Mouse (Mus musculus) MEL (cell line): ENCODE measurements at regions not wholly inside any gene's neighbourhood (a gene's known extent, or its start where the extent isn't known, plus 50 kb on each side); places are given as distances from the start of the nearest gene placed in this dataset.

Experiments
- DNase-seq: peaks from one replicate; pipeline ENCODE4 v3.0.0; 2011; ENCODE audit warnings: low read depth, low spot score
- H3K27ac ChIP-seq: 2 replicates; pipeline ENCODE4 v1.5.1; 2012; ENCODE audit warnings: low read depth, mild to moderate bottlenecking, control low read depth, low read length, moderate library complexity; ENCODE audit not compliant: control insufficient read depth
- H3K27me3 ChIP-seq, 2 experiments: fragments of 150-350 bp in 1 of 2; sonication (generic) in 1 of 2; 2 replicates each; pipeline ENCODE4 v1.6.1; 2012; ENCODE audit warnings: low read length in 2 of 2, mild to moderate bottlenecking in 2 of 2, improper control_type of control experiment in 1 of 2, moderate library complexity in 1 of 2; ENCODE audit not compliant: insufficient read depth in 2 of 2, control insufficient read depth in 1 of 2
- H3K36me3 ChIP-seq, 2 experiments: 2 replicates each; pipeline ENCODE4 v1.6.1; 2012 to 2014; ENCODE audit warnings: low read length in 2 of 2, improper control_type of control experiment in 1 of 2, inconsistent platforms in 1 of 2, mild to moderate bottlenecking in 1 of 2; ENCODE audit not compliant: insufficient read depth in 2 of 2, control insufficient read depth in 1 of 2
- H3K4me1 ChIP-seq, 2 experiments: fragments of 150-350 bp in 1 of 2; sonication (generic) in 1 of 2; 2 replicates each; pipeline ENCODE4 v1.6.1; 2012; ENCODE audit warnings: low read length in 2 of 2, improper control_type of control experiment in 1 of 2, mild to moderate bottlenecking in 1 of 2; ENCODE audit not compliant: insufficient read depth in 2 of 2, control insufficient read depth in 1 of 2
- H3K4me3 ChIP-seq, 2 experiments: fragments of 150-350 bp in 1 of 2; sonication (generic) in 1 of 2; 2 replicates each; pipeline ENCODE4 v1.5.1; 2012; ENCODE audit warnings: low read depth in 2 of 2, low read length in 2 of 2, mild to moderate bottlenecking in 2 of 2, moderate library complexity in 2 of 2, control low read depth in 1 of 2, improper control_type of control experiment in 1 of 2; ENCODE audit not compliant: control insufficient read depth in 1 of 2, insufficient read depth in 1 of 2
- H3K79me2 ChIP-seq: 2 replicates; pipeline ENCODE4 v1.6.1; 2012; ENCODE audit warnings: mild to moderate bottlenecking, low read length, moderate library complexity; ENCODE audit not compliant: control insufficient read depth, poor library complexity, insufficient read depth
- H3K9ac ChIP-seq: 2 replicates; pipeline ENCODE4 v1.6.1; 2012; ENCODE audit warnings: low read depth, mild to moderate bottlenecking, control low read depth, low read length, moderate library complexity; ENCODE audit not compliant: control insufficient read depth, poor library complexity, severe bottlenecking
- H3K9me3 ChIP-seq: fragments of 150-350 bp; sonication (generic); replicated peaks from 2 replicates; pipeline ENCODE4 v1.6.1; 2012; ENCODE audit warnings: mild to moderate bottlenecking, low read length, improper control_type of control experiment, moderate library complexity; ENCODE audit not compliant: insufficient read depth
- CHD1 ChIP-seq: IDR thresholded peaks from 2 replicates; pipeline ENCODE4 v1.6.1; 2012; ENCODE audit warnings: low read depth, mild to moderate bottlenecking, inconsistent platforms, low read length, improper control_type of control experiment
- CHD2 ChIP-seq: IDR thresholded peaks from 2 replicates; pipeline ENCODE4 v1.6.1; 2011; ENCODE audit warnings: low read length, improper control_type of control experiment
- CTCF ChIP-seq, 3 experiments: IDR thresholded peaks in 2 of 3; conservative IDR thresholded peaks in 1 of 3; 2 replicates each; pipeline ENCODE4 v1.5.1; 2011 to 2012; ENCODE audit warnings: low read length in 3 of 3, low read depth in 2 of 3, mild to moderate bottlenecking in 2 of 3, improper control_type of control experiment in 1 of 3, inconsistent platforms in 1 of 3, mixed read lengths in 1 of 3, moderate library complexity in 1 of 3; ENCODE audit not compliant: control insufficient read depth in 1 of 3, insufficient read depth in 1 of 3, poor library complexity in 1 of 3, severe bottlenecking in 1 of 3
- E2F4 ChIP-seq: IDR thresholded peaks from 2 replicates; pipeline ENCODE4 v1.6.1; 2011; ENCODE audit warnings: low read depth, low read length, improper control_type of control experiment, borderline replicate concordance
- EP300 ChIP-seq, 2 experiments: IDR thresholded peaks; 2 replicates each; pipeline ENCODE4 v1.6.1; 2011; ENCODE audit warnings: improper control_type of control experiment in 2 of 2, low read length in 2 of 2, low read depth in 1 of 2, mild to moderate bottlenecking in 1 of 2
- ETS1 ChIP-seq: IDR thresholded peaks from 2 replicates; pipeline ENCODE4 v1.6.1; 2012; ENCODE audit warnings: low read depth, mild to moderate bottlenecking, inconsistent platforms, low read length, improper control_type of control experiment, moderate library complexity
- GATA1 ChIP-seq: IDR thresholded peaks from 2 replicates; pipeline ENCODE4 v1.6.1; 2011; ENCODE audit warnings: low read depth, low read length, improper control_type of control experiment
- JUND ChIP-seq: IDR thresholded peaks from 2 replicates; pipeline ENCODE4 v1.6.1; 2011; ENCODE audit warnings: low read depth, mild to moderate bottlenecking, improper control_type of control experiment, low read length
- MAFK ChIP-seq: IDR thresholded peaks from 2 replicates; pipeline ENCODE4 v1.6.1; 2011; ENCODE audit warnings: low read depth, mild to moderate bottlenecking, low read length, improper control_type of control experiment, borderline replicate concordance
- MAZ ChIP-seq: IDR thresholded peaks from 2 replicates; pipeline ENCODE4 v1.6.1; 2012; ENCODE audit warnings: low read depth, mild to moderate bottlenecking, inconsistent platforms, low read length, improper control_type of control experiment
- MEF2A ChIP-seq: IDR thresholded peaks from 2 replicates; pipeline ENCODE4 v1.6.1; 2014; ENCODE audit warnings: low read depth, mild to moderate bottlenecking, inconsistent platforms, low read length, improper control_type of control experiment; ENCODE audit not compliant: poor library complexity, insufficient replicate concordance, severe bottlenecking; ENCODE audit errors: extremely low read depth
- MXI1 ChIP-seq: IDR thresholded peaks from 2 replicates; pipeline ENCODE4 v1.6.1; 2011; ENCODE audit warnings: mild to moderate bottlenecking, low read depth, low read length, improper control_type of control experiment
- MYB ChIP-seq: IDR thresholded peaks from 2 replicates; pipeline ENCODE4 v1.6.1; 2011; ENCODE audit warnings: mild to moderate bottlenecking, low read depth, low read length, improper control_type of control experiment
- NELFE ChIP-seq: IDR thresholded peaks from 2 replicates; pipeline ENCODE4 v1.6.1; 2011; ENCODE audit warnings: low read depth, low read length, improper control_type of control experiment
- POLR2AphosphoS2 ChIP-seq: IDR thresholded peaks from 2 replicates; pipeline ENCODE4 v1.6.1; 2011; ENCODE audit warnings: low read length, improper control_type of control experiment
- POLR2AphosphoS5 ChIP-seq: IDR thresholded peaks from 2 replicates; pipeline ENCODE4 v1.6.1; 2012; ENCODE audit warnings: low read depth, borderline replicate concordance, mild to moderate bottlenecking, inconsistent platforms, low read length, moderate library complexity, mixed read lengths
- RAD21 ChIP-seq: IDR thresholded peaks from 2 replicates; pipeline ENCODE4 v1.6.1; 2011; ENCODE audit warnings: mild to moderate bottlenecking, low read depth, low read length, improper control_type of control experiment
- SIN3A ChIP-seq: IDR thresholded peaks from 2 replicates; pipeline ENCODE4 v1.6.1; 2012; ENCODE audit warnings: low read length, improper control_type of control experiment, inconsistent platforms
- SMC3 ChIP-seq: IDR thresholded peaks from 2 replicates; pipeline ENCODE4 v1.6.1; 2011; ENCODE audit warnings: low read depth, low read length, improper control_type of control experiment
- TCF12 ChIP-seq: IDR thresholded peaks from 2 replicates; pipeline ENCODE4 v1.6.1; 2014; ENCODE audit warnings: low read depth, mild to moderate bottlenecking, inconsistent platforms, low read length, improper control_type of control experiment, moderate library complexity
- ZNF384 ChIP-seq: IDR thresholded peaks from 2 replicates; pipeline ENCODE4 v1.6.1; 2012; ENCODE audit warnings: low read depth, mild to moderate bottlenecking, inconsistent platforms, low read length, improper control_type of control experiment

- H3K9ac ChIP-seq = no peak overlapping the region
- no peak for DNase-seq
- H3K36me3 ChIP-seq = no peaks in the 10 kb centered on the region
- H3K4me3 ChIP-seq = no peak overlapping the region
- H3K27ac ChIP-seq = no peak overlapping the region
- no peaks in the 10 kb centered on the region for H3K79me2 ChIP-seq
- H3K9me3 ChIP-seq = no peaks in the 10 kb centered on the region
- no peak for TF ChIP-seq SIN3A
- no peak for TF ChIP-seq E2F4
- no peak for TF ChIP-seq MYB
- TF ChIP-seq GATA1 = no peak
- TF ChIP-seq RAD21 = no peak
- no peak for TF ChIP-seq CTCF (IDR thresholded peaks at IDR 0.05 in 2 of 3, conservative IDR thresholded peaks at IDR 0.05 in 1 of 3; ENCODE audit: control insufficient read depth in 1 of 3, insufficient read depth in 1 of 3, low read depth in 2 of 3, low read length in 3 of 3, poor library complexity in 1 of 3, severe bottlenecking in 1 of 3)
- no peak for TF ChIP-seq JUND
- no peak for TF ChIP-seq MAZ
- no peak for TF ChIP-seq MAFK
- TF ChIP-seq CHD2 = no peak
- TF ChIP-seq POLR2AphosphoS2 = no peak
- no peak for TF ChIP-seq SMC3
- no peak for TF ChIP-seq TCF12
- TF ChIP-seq MEF2A = no peak
- TF ChIP-seq MXI1 = no peak
- no peak for TF ChIP-seq EP300 (IDR thresholded peaks at IDR 0.05; ENCODE audit: low read depth in 1 of 2, low read length in 2 of 2)
- TF ChIP-seq ETS1 = no peak
- no peak for TF ChIP-seq NELFE
- TF ChIP-seq CHD1 = no peak
- TF ChIP-seq ZNF384 = no peak
- no peaks in the 10 kb centered on the region for H3K4me1 ChIP-seq
- H3K27me3 ChIP-seq = no peaks in the 10 kb centered on the region
Measured at GRCm38 (mm10) chr7:94798101-94798500, 1372.9 kb upstream of the Tenm4 start.

DNA sequence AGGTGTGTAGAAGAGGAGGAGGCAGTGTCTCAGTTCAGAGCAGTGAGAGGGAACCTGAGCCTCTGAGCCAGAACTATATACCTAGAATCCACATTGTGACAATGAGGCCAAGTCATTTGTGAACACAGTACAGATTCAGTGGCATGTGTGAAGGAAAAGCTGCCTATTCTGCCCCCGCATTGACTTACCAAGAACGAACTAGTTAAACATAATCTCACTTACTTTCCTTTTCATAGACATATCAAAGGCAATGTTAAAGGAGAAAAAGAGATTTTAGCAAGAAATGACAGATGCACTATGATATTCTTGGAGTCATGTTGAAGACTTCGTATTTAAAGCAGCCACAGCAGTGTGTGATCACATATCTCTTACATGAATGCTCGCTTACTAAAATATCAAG lies 1329.8 kb upstream of the Tenm4 start:
- no peaks in the 10 kb centered on the region for H3K9me3 ChIP-seq
- no peaks in the 10 kb centered on the region for H3K4me1 ChIP-seq
- no peaks in the 10 kb centered on the region for H3K79me2 ChIP-seq
- no peaks in the 10 kb centered on the region for H3K27me3 ChIP-seq
- no peak overlapping the region for H3K9ac ChIP-seq
- H3K36me3 ChIP-seq = no peaks in the 10 kb centered on the region
- no peak overlapping the region for H3K4me3 ChIP-seq
- TF ChIP-seq POLR2AphosphoS5 = no peak
- H3K27ac ChIP-seq = no peak overlapping the region
- DNase-seq = no peak
